Mouse (Mus musculus) hindbrain, embryonic 11.5 days (tissue): Measurements from ENCODE around the gene Ube4a. TPM values are rescaled to one million over a fixed set of nuclear protein-coding genes. Genes with fewer than 3 reads are reported as not detected.
A peak's percentile ranks its signal among the peaks of the same experiment; 100 is the strongest.

Source experiments
- ATAC-seq: fragments of 200-750 bp; cut with Nextera tagmentation; 2 replicates; pipeline ENCODE4 v1.8.0; 2017; ENCODE audit warnings: mild to moderate bottlenecking, moderate TSS enrichment, moderate library complexity; ENCODE audit not compliant: low FRiP score
- DNase-seq: peaks from one replicate; pipeline ENCODE4 v3.0.0-alpha.2; 2015; ENCODE audit warnings: low spot score
- H3K27ac ChIP-seq: fragments of 300-500 bp; sonication (generic); 2 replicates; pipeline ENCODE4 v1.5.1; 2014; ENCODE audit warnings: mild to moderate bottlenecking, low read depth, low read length
- H3K27me3 ChIP-seq: fragments of 300-500 bp; sonication (generic); 2 replicates; pipeline ENCODE4 v1.6.1; 2014; ENCODE audit warnings: mild to moderate bottlenecking, low read length, moderate library complexity, mixed read lengths; ENCODE audit not compliant: control insufficient read depth, insufficient read depth
- H3K36me3 ChIP-seq: fragments of 300-500 bp; sonication (generic); 2 replicates; pipeline ENCODE4 v1.6.1; 2014; ENCODE audit warnings: mild to moderate bottlenecking, low read length, moderate library complexity, mixed read lengths; ENCODE audit not compliant: control insufficient read depth, insufficient read depth
- H3K4me1 ChIP-seq: fragments of 300-500 bp; sonication (generic); replicated peaks from 2 replicates; pipeline ENCODE4 v1.6.1; 2014; ENCODE audit warnings: low read length, mixed read lengths; ENCODE audit not compliant: control insufficient read depth, insufficient read depth
- H3K4me2 ChIP-seq: fragments of 300-500 bp; sonication (generic); replicated peaks from 2 replicates; pipeline ENCODE4 v1.6.1; 2014; ENCODE audit warnings: mild to moderate bottlenecking, low read depth, low read length
- H3K4me3 ChIP-seq: fragments of 300-500 bp; sonication (generic); 2 replicates; pipeline ENCODE4 v1.5.1; 2014; ENCODE audit warnings: low read depth, low read length
- H3K9ac ChIP-seq: fragments of 300-500 bp; sonication (generic); 2 replicates; pipeline ENCODE4 v1.6.1; 2014; ENCODE audit warnings: low read depth, low read length
- H3K9me3 ChIP-seq: fragments of 300-500 bp; sonication (generic); 2 replicates; pipeline ENCODE4 v1.6.1; 2016; ENCODE audit warnings: low read length; ENCODE audit not compliant: control insufficient read depth
- WGBS: fragments of 180-500 bp; shearing (Covaris S2); extraction: QIAGEN DNeasy Blood & Tissue Kit; methylation state at CpG from one replicate; pipeline ENCODE4 v1.1.7; 2014; 5-methylcytosine and 5-hydroxymethylcytosine counted together
- polyA plus RNA-seq: library from polyadenylated mRNA; unstranded; fragments of >200 nt; fragmentation: Nextera tagmentation; extraction: Ambion mirVana; gene quantifications from 2 replicates; pipeline ENCODE4 v1.2.1, GENCODE M21; 2014

The Ube4a gene
- polyA plus RNA-seq, 1 experiment from 2014 or later: 47.3 TPM

- H3K9me3 ChIP-seq: no peaks in the 10 kb centered on the region
- H3K27me3 ChIP-seq: no peaks in the 10 kb centered on the region
- no peak overlapping the region for H3K27ac ChIP-seq
- H3K36me3 ChIP-seq: no peaks in the 10 kb centered on the region
- no peak overlapping the region for H3K9ac ChIP-seq
- no peak overlapping the region for H3K4me2 ChIP-seq
- H3K4me1 ChIP-seq: no peaks in the 10 kb centered on the region
- no peak for DNase-seq
- ATAC-seq: no peak
- H3K4me3 ChIP-seq: no peak overlapping the region
- WGBS: 91% methylated on average over 4 of the region's 4 CpGs
Observed at GRCm38 (mm10) chr9:44941756-44942155, 23.6 kb downstream of the Ube4a start.

GRCm38 (mm10) chr9:44921543-44921942, 43.9 kb downstream of the Ube4a start:
- no peaks in the 10 kb centered on the region for H3K27me3 ChIP-seq
- H3K4me3 ChIP-seq: peak overlapping the region; percentile 99
- ATAC-seq: no peak
- no peaks in the 10 kb centered on the region for H3K36me3 ChIP-seq
- H3K4me1 ChIP-seq: no peaks in the 10 kb centered on the region
- H3K27ac ChIP-seq: no peak overlapping the region
- 71% methylated on average over 2 of the region's 2 CpGs for WGBS
- no peak for DNase-seq
- no peak overlapping the region; the same call in 1 of the 2 replicates for H3K9ac ChIP-seq
- H3K4me2 ChIP-seq: peak overlapping the region; percentile 52
- H3K9me3 ChIP-seq: no peaks in the 10 kb centered on the region

GRCm38 (mm10) chr9:44921123-44921468, 44.3 kb downstream of the Ube4a start:
- Histone ChIP-seq H3K9ac (peak overlapping the region; percentile 91), H3K4me3 (peak overlapping the region; percentile 99), H3K4me1 (no peaks in the 10 kb centered on the region), H3K4me2 (peak overlapping the region; percentile 52), H3K27ac (peak overlapping the region; percentile 82), H3K27me3 (no peaks in the 10 kb centered on the region), H3K9me3 (no peaks in the 10 kb centered on the region), H3K36me3 (no peaks in the 10 kb centered on the region)
- ATAC-seq (peak; percentile 78), DNase-seq (no peak)
- under 1% methylated on average over 8 of the region's 8 CpGs for WGBS

GRCm38 (mm10) chr9:44920374-44921122, 44.9 kb downstream of the Ube4a start, which contains the start of gene Atp5l:
Gene Atp5l (minus strand): TSS chr9:44920742.
- Histone ChIP-seq H3K4me3 (peak within 1 kb of the TSS; percentile 99), H3K27ac (peak within 1 kb of the TSS; percentile 82), H3K9ac (peak within 1 kb of the TSS; percentile 91), H3K9me3 (no peaks in the 10 kb centered on the region), H3K4me2 (peak within 1 kb of the TSS; percentile 79), H3K36me3 (no peaks in the 10 kb centered on the region), H3K27me3 (no peaks in the 10 kb centered on the region), H3K4me1 (no peaks in the 10 kb centered on the region)
- WGBS: under 1% methylated on average over 48 of the region's 48 CpGs
- peak; percentile 84 for ATAC-seq
- DNase-seq: peak; percentile 92

GRCm38 (mm10) chr9:44919606-44920005, 45.8 kb downstream of the Ube4a start:
- H3K9ac ChIP-seq: peak overlapping the region; percentile 91
- no peak for ATAC-seq
- WGBS: 37% methylated on average over 2 of the region's 2 CpGs
- peak overlapping the region; percentile 79 for H3K4me2 ChIP-seq
- DNase-seq: no peak
- no peaks in the 10 kb centered on the region for H3K36me3 ChIP-seq
- no peak overlapping the region for H3K27ac ChIP-seq
- H3K4me1 ChIP-seq: no peaks in the 10 kb centered on the region
- no peaks in the 10 kb centered on the region for H3K27me3 ChIP-seq
- no peaks in the 10 kb centered on the region for H3K9me3 ChIP-seq
- peak overlapping the region; percentile 99 for H3K4me3 ChIP-seq

GRCm38 (mm10) chr9:44916196-44916595, 49.2 kb downstream of the Ube4a start:
- Histone ChIP-seq H3K36me3 (no peaks in the 10 kb centered on the region), H3K9ac (no peak overlapping the region), H3K9me3 (no peaks in the 10 kb centered on the region), H3K4me2 (no peak overlapping the region), H3K4me3 (no peak overlapping the region), H3K27me3 (no peaks in the 10 kb centered on the region), H3K27ac (no peak overlapping the region), H3K4me1 (no peaks in the 10 kb centered on the region)
- DNase-seq: peak; percentile 48
- WGBS: 53% methylated on average over 1 of the region's 1 CpGs
- no peak for ATAC-seq

- H3K9ac ChIP-seq: no peak overlapping the region
- H3K4me3 ChIP-seq: no peak overlapping the region
- ATAC-seq (no peak), DNase-seq (no peak)
- no peaks in the 10 kb centered on the region for H3K27me3 ChIP-seq
- H3K36me3 ChIP-seq: no peaks in the 10 kb centered on the region
- H3K27ac ChIP-seq: no peak overlapping the region
- no peak overlapping the region for H3K4me2 ChIP-seq
- H3K9me3 ChIP-seq: no peaks in the 10 kb centered on the region
- whole genome bisulfite sequencing: 61% methylated on average over 4 of the region's 4 CpGs
- no peaks in the 10 kb centered on the region for H3K4me1 ChIP-seq
Observed at GRCm38 (mm10) chr9:44914706-44915105, 50.7 kb downstream of the Ube4a start.

- Histone ChIP-seq H3K27me3 (no peaks in the 10 kb centered on the region), H3K27ac (no peak overlapping the region), H3K4me2 (no peak overlapping the region), H3K9ac (no peak overlapping the region), H3K4me3 (no peak overlapping the region), H3K9me3 (no peaks in the 10 kb centered on the region), H3K4me1 (no peaks in the 10 kb centered on the region), H3K36me3 (no peaks in the 10 kb centered on the region)
- ATAC-seq (no peak), DNase-seq (no peak)
- 92% methylated on average over 4 of the region's 4 CpGs for WGBS
Observed at GRCm38 (mm10) chr9:44911365-44911764, 54.0 kb downstream of the Ube4a start.

- Histone ChIP-seq H3K36me3 (no peaks in the 10 kb centered on the region), H3K27me3 (no peaks in the 10 kb centered on the region), H3K4me3 (no peak overlapping the region), H3K4me1 (no peaks in the 10 kb centered on the region), H3K9me3 (no peaks in the 10 kb centered on the region), H3K4me2 (no peak overlapping the region), H3K9ac (no peak overlapping the region), H3K27ac (no peak overlapping the region)
- DNase-seq: no peak
- 90% methylated on average over 4 of the region's 4 CpGs for WGBS
- no peak for ATAC-seq
Observed at GRCm38 (mm10) chr9:44905620-44906019, 59.8 kb downstream of the Ube4a start.
